Mouse (Mus musculus) spleen, adult 2 months (tissue): ENCODE results near the gene Gabrr2.

Experiments
- CTCF ChIP-seq: fragments of 200-500 bp; IDR thresholded peaks from 2 replicates; pipeline ENCODE4 v1.5.1; 2011; ENCODE audit warnings: mild to moderate bottlenecking, inconsistent platforms; ENCODE audit not compliant: insufficient read depth, insufficient read length, insufficient replicate concordance; ENCODE audit errors: extremely low read depth
- POLR2A ChIP-seq: fragments of 200-500 bp; IDR thresholded peaks from 2 replicates; pipeline ENCODE4 v1.6.1; 2011; ENCODE audit warnings: low read depth, low read length, inconsistent platforms

DNA sequence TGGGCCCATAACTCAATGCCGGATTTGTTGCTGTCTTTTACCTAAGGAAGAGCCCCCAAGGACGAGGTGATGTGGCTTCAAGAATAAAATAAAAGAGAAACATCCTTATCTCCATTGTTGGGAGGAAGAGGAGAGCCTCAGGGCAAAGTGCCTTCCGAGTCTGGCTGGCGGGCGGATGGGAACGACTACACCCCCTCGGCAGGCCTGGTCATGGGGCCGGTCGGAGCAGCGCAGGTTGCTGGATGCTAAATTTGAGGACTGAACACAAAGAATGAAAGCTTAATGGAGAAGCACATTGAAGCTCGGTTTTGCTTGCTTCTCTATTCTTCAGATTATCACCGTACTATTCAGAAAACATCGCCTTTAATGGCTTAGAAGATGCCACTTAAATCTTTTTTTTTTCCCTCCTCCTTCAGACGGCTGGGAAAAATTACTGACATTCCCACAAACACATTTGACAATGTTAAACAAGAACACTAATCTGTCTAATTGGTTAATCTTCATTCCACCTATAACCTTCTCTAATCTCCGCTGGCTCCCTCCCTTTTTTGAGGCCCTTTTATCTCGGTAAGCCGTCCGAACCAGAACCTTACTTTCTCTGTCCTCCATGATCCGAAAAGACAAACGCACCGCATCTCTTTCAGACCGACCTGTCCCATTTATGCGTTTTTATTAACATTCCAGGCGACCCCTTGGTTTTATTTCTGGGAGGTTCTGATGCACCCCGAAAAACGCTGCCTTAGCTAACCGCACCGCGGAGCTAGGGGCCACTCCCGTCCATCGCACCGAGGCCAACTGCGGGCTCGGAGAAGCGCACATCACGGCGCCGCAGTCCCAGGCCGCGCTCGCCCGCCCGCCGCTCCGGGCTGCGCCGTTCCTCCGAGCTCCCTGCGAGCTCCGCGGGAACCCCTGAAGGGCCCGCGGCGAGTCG, 32.3 kb upstream of the Gabrr2 start:
- TF ChIP-seq POLR2A (no peak), CTCF (no peak)
